Mouse (Mus musculus): ENCODE measurements around the gene Fgf18.

GRCm38 (mm10) chr11:33088181-33088580 is 59.0 kb downstream of the Fgf18 start:
- TF ChIP-seq USF1 (IDR thresholded peaks at IDR 0.05; ENCODE audit: low read depth) = no peak
- no peak for TF ChIP-seq MYOD1 (IDR thresholded peaks at IDR 0.05; ENCODE audit: control insufficient read depth, insufficient read length, low read depth)
- no peak for TF ChIP-seq CTCF (IDR thresholded peaks at IDR 0.05; ENCODE audit: control insufficient read depth, insufficient read depth, insufficient read length)
- TF ChIP-seq MYOG (IDR thresholded peaks at IDR 0.05; ENCODE audit: control insufficient read depth, extremely low read depth, insufficient read length) = no peak
- no peak for TF ChIP-seq CEBPB (IDR thresholded peaks at IDR 0.05; ENCODE audit: low read depth)
- no peak for TF ChIP-seq FOSL1 (IDR thresholded peaks at IDR 0.05; ENCODE audit: insufficient read depth, low read length, poor library complexity, severe bottlenecking)
